Mouse (Mus musculus): ENCODE measurements around the gene Nrcam. TPM values are rescaled to one million over a fixed set of nuclear protein-coding genes. Genes with fewer than 3 reads are reported as not detected.
"Not testable (repeated sequence)": the region's sequence is repeated elsewhere in the genome, so short reads cannot be mapped to it uniquely, and the experiment has no call there.

The Nrcam gene
- 44.0 and 50.1 TPM in 2 replicates for polyA plus RNA-seq (2014; fragmentation: Nextera tagmentation; extraction: Ambion mirVana)

GRCm38 (mm10) chr12:44328381-44329315, at the start of gene Nrcam:
TSS of gene Nrcam (plus strand) at chr12:44328885.
- Histone ChIP-seq H3K9ac (ENCODE audit: low read length) (peak within 1 kb of the TSS; percentile 80), H3K4me2 (ENCODE audit: low read depth, low read length, severe bottlenecking) (peak within 1 kb of the TSS; percentile 92), H3K9me3 (ENCODE audit: control insufficient read depth, low read length) (no peaks in the 10 kb centered on the region), H3K4me1 (replicated peaks; ENCODE audit: control insufficient read depth, insufficient read depth, low read length) (peaks cover 5% of the 10 kb centered on the region; the same call in 1 of the 2 replicates), H3K36me3 (ENCODE audit: control insufficient read depth, insufficient read depth, low read length) (no peaks in the 10 kb centered on the region), H3K4me3 (ENCODE audit: low read depth, low read length) (peak within 1 kb of the TSS; percentile 69), H3K27ac (ENCODE audit: low read depth, low read length) (peak within 1 kb of the TSS; percentile 78), H3K27me3 (ENCODE audit: control insufficient read depth, insufficient read depth, low read length) (no peaks in the 10 kb centered on the region)
- 2% methylated on average over 73 of the region's 74 CpGs for WGBS
- ATAC-seq (replicated peaks; ENCODE audit: low FRiP score) (peak; percentile 85), DNase-seq (ENCODE audit: low spot score) (peak; percentile 84)

GRCm38 (mm10) chr12:44280147-44280546, 48.5 kb upstream of the Nrcam start:
- not testable (repeated sequence) for H3K27ac ChIP-seq (ENCODE audit: low read depth, low read length); H3K4me3 ChIP-seq (ENCODE audit: low read depth, low read length); ATAC-seq (replicated peaks; ENCODE audit: low FRiP score); DNase-seq (ENCODE audit: low spot score); H3K9me3 ChIP-seq (ENCODE audit: control insufficient read depth, low read length); H3K4me2 ChIP-seq (ENCODE audit: low read depth, low read length, severe bottlenecking); H3K27me3 ChIP-seq (ENCODE audit: control insufficient read depth, insufficient read depth, low read length); H3K4me1 ChIP-seq (replicated peaks; ENCODE audit: control insufficient read depth, insufficient read depth, low read length); H3K36me3 ChIP-seq (ENCODE audit: control insufficient read depth, insufficient read depth, low read length); H3K9ac ChIP-seq (ENCODE audit: low read length)
- 80% methylated on average over 2 of the region's 2 CpGs for WGBS

- no peaks in the 10 kb centered on the region for H3K9me3 ChIP-seq (ENCODE audit: control insufficient read depth, low read length)
- no peaks in the 10 kb centered on the region for H3K4me1 ChIP-seq (replicated peaks; ENCODE audit: control insufficient read depth, insufficient read depth, low read length)
- H3K4me2 ChIP-seq (ENCODE audit: low read depth, low read length, severe bottlenecking) = no peak overlapping the region
- H3K4me3 ChIP-seq (ENCODE audit: low read depth, low read length) = no peak overlapping the region
- DNase-seq (ENCODE audit: low spot score) (no peak), ATAC-seq (replicated peaks; ENCODE audit: low FRiP score) (no peak)
- no peak overlapping the region for H3K27ac ChIP-seq (ENCODE audit: low read depth, low read length)
- H3K36me3 ChIP-seq (ENCODE audit: control insufficient read depth, insufficient read depth, low read length) = no peaks in the 10 kb centered on the region
- 82% methylated on average over 3 of the region's 3 CpGs for WGBS
- no peaks in the 10 kb centered on the region for H3K27me3 ChIP-seq (ENCODE audit: control insufficient read depth, insufficient read depth, low read length)
- H3K9ac ChIP-seq (ENCODE audit: low read length) = no peak overlapping the region
These were observed 47.2 kb upstream of the Nrcam start for GRCm38 (mm10) chr12:44281534-44281933.

- Histone ChIP-seq H3K27ac (ENCODE audit: low read depth, low read length) (no peak overlapping the region), H3K27me3 (ENCODE audit: control insufficient read depth, insufficient read depth, low read length) (no peaks in the 10 kb centered on the region), H3K36me3 (ENCODE audit: control insufficient read depth, insufficient read depth, low read length) (no peaks in the 10 kb centered on the region), H3K9ac (ENCODE audit: low read length) (no peak overlapping the region), H3K4me1 (replicated peaks; ENCODE audit: control insufficient read depth, insufficient read depth, low read length) (no peaks in the 10 kb centered on the region), H3K4me2 (ENCODE audit: low read depth, low read length, severe bottlenecking) (no peak overlapping the region), H3K4me3 (ENCODE audit: low read depth, low read length) (no peak overlapping the region), H3K9me3 (ENCODE audit: control insufficient read depth, low read length) (no peaks in the 10 kb centered on the region)
- ATAC-seq (replicated peaks; ENCODE audit: low FRiP score) (no peak), DNase-seq (ENCODE audit: low spot score) (no peak)
- 65% methylated on average over 9 of the region's 9 CpGs for WGBS
These were observed 45.3 kb upstream of the Nrcam start for GRCm38 (mm10) chr12:44283378-44283777.

- ATAC-seq (replicated peaks; ENCODE audit: low FRiP score) = no peak
- no peaks in the 10 kb centered on the region for H3K4me1 ChIP-seq (replicated peaks; ENCODE audit: control insufficient read depth, insufficient read depth, low read length)
- H3K9ac ChIP-seq (ENCODE audit: low read length) = no peak overlapping the region
- no peak for DNase-seq (ENCODE audit: low spot score)
- no peaks in the 10 kb centered on the region for H3K27me3 ChIP-seq (ENCODE audit: control insufficient read depth, insufficient read depth, low read length)
- no peaks in the 10 kb centered on the region for H3K9me3 ChIP-seq (ENCODE audit: control insufficient read depth, low read length)
- WGBS = 92% methylated on average over 8 of the region's 8 CpGs
- H3K36me3 ChIP-seq (ENCODE audit: control insufficient read depth, insufficient read depth, low read length) = no peaks in the 10 kb centered on the region
- no peak overlapping the region for H3K27ac ChIP-seq (ENCODE audit: low read depth, low read length)
- H3K4me3 ChIP-seq (ENCODE audit: low read depth, low read length) = no peak overlapping the region
- no peak overlapping the region for H3K4me2 ChIP-seq (ENCODE audit: low read depth, low read length, severe bottlenecking)
These were observed 41.7 kb upstream of the Nrcam start for GRCm38 (mm10) chr12:44286992-44287391.

- H3K9me3 ChIP-seq (ENCODE audit: control insufficient read depth, low read length) = no peaks in the 10 kb centered on the region
- ATAC-seq (replicated peaks; ENCODE audit: low FRiP score) (no peak; the same call in 1 of the 2 replicates), DNase-seq (ENCODE audit: low spot score) (peak; percentile 72)
- no peak overlapping the region for H3K27ac ChIP-seq (ENCODE audit: low read depth, low read length)
- no peaks in the 10 kb centered on the region for H3K4me1 ChIP-seq (replicated peaks; ENCODE audit: control insufficient read depth, insufficient read depth, low read length)
- no peak overlapping the region for H3K4me3 ChIP-seq (ENCODE audit: low read depth, low read length)
- H3K27me3 ChIP-seq (ENCODE audit: control insufficient read depth, insufficient read depth, low read length) = no peaks in the 10 kb centered on the region
- no peak overlapping the region for H3K4me2 ChIP-seq (ENCODE audit: low read depth, low read length, severe bottlenecking)
- no peak overlapping the region for H3K9ac ChIP-seq (ENCODE audit: low read length)
- no peaks in the 10 kb centered on the region for H3K36me3 ChIP-seq (ENCODE audit: control insufficient read depth, insufficient read depth, low read length)
These were observed 36.4 kb upstream of the Nrcam start for GRCm38 (mm10) chr12:44292281-44292680.

- Histone ChIP-seq H3K4me1 (replicated peaks; ENCODE audit: control insufficient read depth, insufficient read depth, low read length) (no peaks in the 10 kb centered on the region), H3K4me3 (ENCODE audit: low read depth, low read length) (no peak overlapping the region), H3K27ac (ENCODE audit: low read depth, low read length) (no peak overlapping the region), H3K9me3 (ENCODE audit: control insufficient read depth, low read length) (no peaks in the 10 kb centered on the region), H3K4me2 (ENCODE audit: low read depth, low read length, severe bottlenecking) (no peak overlapping the region), H3K36me3 (ENCODE audit: control insufficient read depth, insufficient read depth, low read length) (no peaks in the 10 kb centered on the region; the same call in 1 of the 2 replicates), H3K27me3 (ENCODE audit: control insufficient read depth, insufficient read depth, low read length) (no peaks in the 10 kb centered on the region), H3K9ac (ENCODE audit: low read length) (no peak overlapping the region)
- DNase-seq (ENCODE audit: low spot score) (no peak), ATAC-seq (replicated peaks; ENCODE audit: low FRiP score) (no peak)
These were observed 27.9 kb upstream of the Nrcam start for GRCm38 (mm10) chr12:44300793-44301192.

- Histone ChIP-seq H3K4me2 (ENCODE audit: low read depth, low read length, severe bottlenecking) (no peak overlapping the region), H3K4me1 (replicated peaks; ENCODE audit: control insufficient read depth, insufficient read depth, low read length) (no peaks in the 10 kb centered on the region), H3K36me3 (ENCODE audit: control insufficient read depth, insufficient read depth, low read length) (no peaks in the 10 kb centered on the region; the same call in 1 of the 2 replicates), H3K27me3 (ENCODE audit: control insufficient read depth, insufficient read depth, low read length) (no peaks in the 10 kb centered on the region), H3K9me3 (ENCODE audit: control insufficient read depth, low read length) (no peaks in the 10 kb centered on the region), H3K27ac (ENCODE audit: low read depth, low read length) (no peak overlapping the region), H3K4me3 (ENCODE audit: low read depth, low read length) (no peak overlapping the region), H3K9ac (ENCODE audit: low read length) (no peak overlapping the region)
- ATAC-seq (replicated peaks; ENCODE audit: low FRiP score) = no peak
- 100% methylated on average over 1 of the region's 1 CpGs for WGBS
- DNase-seq (ENCODE audit: low spot score) = no peak
These were observed 24.7 kb upstream of the Nrcam start for GRCm38 (mm10) chr12:44304012-44304411.

GRCm38 (mm10) chr12:44304869-44305268, 23.8 kb upstream of the Nrcam start:
- H3K36me3 ChIP-seq (ENCODE audit: control insufficient read depth, insufficient read depth, low read length) = no peaks in the 10 kb centered on the region; the same call in 1 of the 2 replicates
- no peaks in the 10 kb centered on the region for H3K9me3 ChIP-seq (ENCODE audit: control insufficient read depth, low read length)
- H3K4me3 ChIP-seq (ENCODE audit: low read depth, low read length) = no peak overlapping the region
- H3K27me3 ChIP-seq (ENCODE audit: control insufficient read depth, insufficient read depth, low read length) = no peaks in the 10 kb centered on the region
- no peak overlapping the region for H3K4me2 ChIP-seq (ENCODE audit: low read depth, low read length, severe bottlenecking)
- no peaks in the 10 kb centered on the region for H3K4me1 ChIP-seq (replicated peaks; ENCODE audit: control insufficient read depth, insufficient read depth, low read length)
- H3K9ac ChIP-seq (ENCODE audit: low read length) = no peak overlapping the region
- DNase-seq (ENCODE audit: low spot score) = no peak
- WGBS = 77% methylated on average over 5 of the region's 5 CpGs
- no peak for ATAC-seq (replicated peaks; ENCODE audit: low FRiP score)
- H3K27ac ChIP-seq (ENCODE audit: low read depth, low read length) = no peak overlapping the region
